Mouse (Mus musculus) midbrain, embryonic 12.5 days (tissue): ENCODE data around the gene Qk. TPM values are rescaled to one million over a fixed set of nuclear protein-coding genes. Genes with fewer than 3 reads are reported as not detected.

Experiments
- ATAC-seq: fragments of 200-750 bp; cut with Nextera tagmentation; 2 replicates; pipeline ENCODE4 v1.8.0; 2017; ENCODE audit warnings: low read depth, moderate TSS enrichment, moderate library complexity; ENCODE audit not compliant: low FRiP score
- H3K27ac ChIP-seq: fragments of 300-500 bp; sonication (generic); replicated peaks from 2 replicates; pipeline ENCODE4 v1.5.1; 2016; ENCODE audit warnings: mild to moderate bottlenecking
- H3K27me3 ChIP-seq: fragments of 300-500 bp; sonication (generic); 2 replicates; pipeline ENCODE4 v1.6.1; 2016; ENCODE audit warnings: mild to moderate bottlenecking
- H3K36me3 ChIP-seq: fragments of 300-500 bp; sonication (generic); 2 replicates; pipeline ENCODE4 v1.6.1; 2016
- H3K4me1 ChIP-seq: fragments of 300-500 bp; sonication (generic); 2 replicates; pipeline ENCODE4 v1.6.1; 2016
- H3K4me2 ChIP-seq: fragments of 300-500 bp; sonication (generic); replicated peaks from 2 replicates; pipeline ENCODE4 v1.6.1; 2016; ENCODE audit warnings: mild to moderate bottlenecking, moderate library complexity
- H3K4me3 ChIP-seq: fragments of 300-500 bp; sonication (generic); 2 replicates; pipeline ENCODE4 v1.5.1; 2016; ENCODE audit warnings: mild to moderate bottlenecking
- H3K9ac ChIP-seq: fragments of 300-500 bp; sonication (generic); replicated peaks from 2 replicates; pipeline ENCODE4 v1.6.1; 2016; ENCODE audit warnings: mild to moderate bottlenecking, moderate library complexity
- H3K9me3 ChIP-seq: fragments of 300-500 bp; sonication (generic); 2 replicates; pipeline ENCODE4 v1.6.1; 2016; ENCODE audit warnings: mild to moderate bottlenecking
- WGBS: fragments of 180-500 bp; shearing (Covaris S2); methylation state at CpG from one replicate; pipeline ENCODE4 v1.1.7; 2016; 5-methylcytosine and 5-hydroxymethylcytosine counted together
- polyA plus RNA-seq: library from polyadenylated mRNA; unstranded; fragments of >200 nt; fragmentation: Nextera tagmentation; extraction: Ambion mirVana; gene quantifications from 2 replicates; pipeline ENCODE4 v1.2.1, GENCODE M21; 2016

Gene Qk
- polyA plus RNA-seq, 1 experiment from 2014 or later, result 45.9 TPM

GRCm38 (mm10) chr17:10321754-10322153 is 2.1 kb upstream of the Qk start:
- Histone ChIP-seq H3K4me1 (peaks cover 20% of the 10 kb centered on the region), H3K27ac (no peak overlapping the region), H3K9ac (no peak overlapping the region), H3K4me2 (peak overlapping the region; percentile 49), H3K27me3 (no peaks in the 10 kb centered on the region), H3K4me3 (peak overlapping the region; percentile 34; the same call in 1 of the 2 replicates), H3K36me3 (0 out of 2 replicates have a peak, but pooled peaks cover 3% of the 10 kb centered on the region), H3K9me3 (no peaks in the 10 kb centered on the region)
- WGBS, result 53% methylated on average over 4 of the region's 4 CpGs
- ATAC-seq, result no peak

GRCm38 (mm10) chr17:10321092-10321491 is 1.4 kb upstream of the Qk start:
- Histone ChIP-seq H3K27ac (no peak overlapping the region), H3K4me2 (peak overlapping the region; percentile 49), H3K4me1 (peaks cover 17% of the 10 kb centered on the region), H3K4me3 (peak overlapping the region; percentile 34), H3K27me3 (no peaks in the 10 kb centered on the region), H3K36me3 (0 out of 2 replicates have a peak, but pooled peaks cover 3% of the 10 kb centered on the region), H3K9me3 (no peaks in the 10 kb centered on the region), H3K9ac (0 out of 2 replicates have a peak overlapping the region, but pooled peaks have one; percentile 31)
- no peak for ATAC-seq
- 15% methylated on average over 1 of the region's 1 CpGs for WGBS

- Histone ChIP-seq H3K9ac (peak overlapping the region; percentile 96), H3K36me3 (0 out of 2 replicates have a peak, but pooled peaks cover 3% of the 10 kb centered on the region), H3K4me2 (peak overlapping the region; percentile 52), H3K27me3 (no peaks in the 10 kb centered on the region), H3K4me3 (peak overlapping the region; percentile 95), H3K27ac (peak overlapping the region; percentile 99), H3K4me1 (peaks cover 17% of the 10 kb centered on the region), H3K9me3 (no peaks in the 10 kb centered on the region)
- WGBS, result 11% methylated on average over 10 of the region's 10 CpGs
- no peak for ATAC-seq
Measured at GRCm38 (mm10) chr17:10320456-10320790, 769 bp upstream of the Qk start.

GRCm38 (mm10) chr17:10319431-10319684 is 296 bp downstream of the Qk start:
- peak overlapping the region; percentile 99 for H3K9ac ChIP-seq
- H3K4me3 ChIP-seq, result peak overlapping the region; percentile 95
- no peaks in the 10 kb centered on the region for H3K36me3 ChIP-seq
- WGBS, result no CpG with 5 or more reads among the region's 46 CpGs
- H3K27me3 ChIP-seq, result no peaks in the 10 kb centered on the region
- peak overlapping the region; percentile 99 for H3K27ac ChIP-seq
- peaks cover 22% of the 10 kb centered on the region for H3K4me1 ChIP-seq
- H3K4me2 ChIP-seq, result peak overlapping the region; percentile 52
- ATAC-seq, result no peak; the same call in 1 of the 2 replicates
- H3K9me3 ChIP-seq, result no peaks in the 10 kb centered on the region

GRCm38 (mm10) chr17:10318561-10319430 is 858 bp downstream of the Qk start:
- WGBS, result under 1% methylated on average over 73 of the region's 153 CpGs
- ATAC-seq, result peak; percentile 73
- H3K27ac ChIP-seq, result peak overlapping the region; percentile 99
- no peaks in the 10 kb centered on the region for H3K9me3 ChIP-seq
- no peaks in the 10 kb centered on the region for H3K36me3 ChIP-seq
- peaks cover 27% of the 10 kb centered on the region for H3K4me1 ChIP-seq
- H3K4me3 ChIP-seq, result peak overlapping the region; percentile 95
- no peaks in the 10 kb centered on the region for H3K27me3 ChIP-seq
- H3K9ac ChIP-seq, result peak overlapping the region; percentile 99
- H3K4me2 ChIP-seq, result peak overlapping the region; percentile 59

GRCm38 (mm10) chr17:10317981-10318551 is 1.6 kb downstream of the Qk start:
- ATAC-seq, result no peak
- H3K4me3 ChIP-seq, result peak overlapping the region; percentile 95
- H3K36me3 ChIP-seq, result no peaks in the 10 kb centered on the region
- H3K27ac ChIP-seq, result peak overlapping the region; percentile 99
- no peaks in the 10 kb centered on the region for H3K27me3 ChIP-seq
- peaks cover 26% of the 10 kb centered on the region for H3K4me1 ChIP-seq
- H3K9me3 ChIP-seq, result no peaks in the 10 kb centered on the region
- H3K4me2 ChIP-seq, result peak overlapping the region; percentile 59
- WGBS, result under 1% methylated on average over 43 of the region's 46 CpGs
- peak overlapping the region; percentile 99 for H3K9ac ChIP-seq

GRCm38 (mm10) chr17:10317186-10317585 is 2.5 kb downstream of the Qk start:
- Histone ChIP-seq H3K4me3 (peak overlapping the region; percentile 95), H3K9me3 (no peaks in the 10 kb centered on the region), H3K36me3 (no peaks in the 10 kb centered on the region), H3K27me3 (no peaks in the 10 kb centered on the region), H3K4me2 (peak overlapping the region; percentile 59), H3K4me1 (peaks cover 28% of the 10 kb centered on the region), H3K9ac (peak overlapping the region; percentile 99), H3K27ac (peak overlapping the region; percentile 99)
- ATAC-seq, result no peak
- 2% methylated on average over 4 of the region's 4 CpGs for WGBS

- peak overlapping the region; percentile 56 for H3K9ac ChIP-seq
Measured at GRCm38 (mm10) chr17:10316446-10316845, 3.2 kb downstream of the Qk start.

GRCm38 (mm10) chr17:10310046-10310445 is 9.6 kb downstream of the Qk start:
- H3K27ac ChIP-seq, result no peak overlapping the region
- 55% methylated on average over 1 of the region's 1 CpGs for WGBS
- no peaks in the 10 kb centered on the region for H3K27me3 ChIP-seq
- peaks cover 37% of the 10 kb centered on the region for H3K4me1 ChIP-seq
- H3K4me3 ChIP-seq, result no peak overlapping the region
- H3K9me3 ChIP-seq, result no peaks in the 10 kb centered on the region
- H3K4me2 ChIP-seq, result no peak overlapping the region
- H3K9ac ChIP-seq, result no peak overlapping the region
- no peaks in the 10 kb centered on the region for H3K36me3 ChIP-seq
- no peak for ATAC-seq

More at GRCm38 (mm10) chr17:10316446-10316845, 3.2 kb downstream of the Qk start:
- Histone ChIP-seq H3K4me1 (peaks cover 24% of the 10 kb centered on the region), H3K4me3 (peak overlapping the region; percentile 43), H3K4me2 (peak overlapping the region; percentile 59), H3K27me3 (no peaks in the 10 kb centered on the region), H3K27ac (peak overlapping the region; percentile 39; the same call in 1 of the 2 replicates), H3K36me3 (no peaks in the 10 kb centered on the region), H3K9me3 (no peaks in the 10 kb centered on the region)
- ATAC-seq, result no peak
- WGBS, result 0% methylated on average over 1 of the region's 1 CpGs

GRCm38 (mm10) chr17:10309135-10309623 is 10.5 kb downstream of the Qk start:
- H3K4me1 ChIP-seq, result peaks cover 30% of the 10 kb centered on the region
- ATAC-seq, result 0 out of 2 replicates have a peak, but pooled peaks have one; percentile 34
- H3K27ac ChIP-seq, result peak overlapping the region; percentile 49; the same call in 1 of the 2 replicates

GRCm38 (mm10) chr17:10306424-10306823 is 13.2 kb downstream of the Qk start:
- no peak overlapping the region for H3K4me2 ChIP-seq
- no peaks in the 10 kb centered on the region for H3K9me3 ChIP-seq
- H3K27ac ChIP-seq, result no peak overlapping the region
- H3K4me3 ChIP-seq, result no peak overlapping the region
- no peak for ATAC-seq
- no peak overlapping the region for H3K9ac ChIP-seq
- H3K4me1 ChIP-seq, result peaks cover 17% of the 10 kb centered on the region
- H3K27me3 ChIP-seq, result no peaks in the 10 kb centered on the region
- H3K36me3 ChIP-seq, result no peaks in the 10 kb centered on the region
- WGBS, result 81% methylated on average over 2 of the region's 2 CpGs

More at GRCm38 (mm10) chr17:10309135-10309623, 10.5 kb downstream of the Qk start:
- H3K4me3 ChIP-seq, result peak overlapping the region; percentile 12; the same call in 1 of the 2 replicates
- peak overlapping the region; percentile 20; the same call in 1 of the 2 replicates for H3K9ac ChIP-seq
- H3K9me3 ChIP-seq, result no peaks in the 10 kb centered on the region
- no peaks in the 10 kb centered on the region for H3K36me3 ChIP-seq
- 30% methylated on average over 4 of the region's 4 CpGs for WGBS
- H3K27me3 ChIP-seq, result no peaks in the 10 kb centered on the region
- peak overlapping the region; percentile 38 for H3K4me2 ChIP-seq

- no peak for ATAC-seq
Measured at GRCm38 (mm10) chr17:10304001-10304400, 15.7 kb downstream of the Qk start.

More at GRCm38 (mm10) chr17:10304001-10304400, 15.7 kb downstream of the Qk start:
- H3K27me3 ChIP-seq, result no peaks in the 10 kb centered on the region
- no peaks in the 10 kb centered on the region for H3K36me3 ChIP-seq
- no peak overlapping the region for H3K27ac ChIP-seq
- H3K9ac ChIP-seq, result no peak overlapping the region
- peaks cover 5% of the 10 kb centered on the region for H3K4me1 ChIP-seq
- no peaks in the 10 kb centered on the region for H3K9me3 ChIP-seq
- no peak overlapping the region for H3K4me2 ChIP-seq
- H3K4me3 ChIP-seq, result no peak overlapping the region
